Mouse (Mus musculus) brain, embryonic 14.5 days (tissue): ENCODE measurements around the gene Rnf39.

Experiments used
- CTCF ChIP-seq: fragments of 200-500 bp; IDR thresholded peaks from 2 replicates; pipeline ENCODE4 v1.5.1; 2012; ENCODE audit warnings: inconsistent platforms, mild to moderate bottlenecking, moderate library complexity, borderline replicate concordance; ENCODE audit not compliant: insufficient read depth, insufficient read length; ENCODE audit errors: extremely low read depth
- POLR2A ChIP-seq: fragments of 200-500 bp; IDR thresholded peaks from 2 replicates; pipeline ENCODE4 v1.6.1; 2012; ENCODE audit warnings: mild to moderate bottlenecking, inconsistent platforms, borderline replicate concordance; ENCODE audit not compliant: poor library complexity, insufficient read depth, insufficient read length, severe bottlenecking; ENCODE audit errors: extremely low read depth

GRCm38 (mm10) chr17:36995448-36995847, 52.7 kb downstream of the Rnf39 start:
- no peak for TF ChIP-seq CTCF
- no peak for TF ChIP-seq POLR2A
